ENCODE assay signal across 8 mouse cellular contexts in genomic region chr5:127616884-127617635, GRCm38 (mm10). TPM values are rescaled to one million over a fixed set of nuclear protein-coding genes. Genes with fewer than 3 reads are reported as not detected.
DNase-seq lines count a peak whose midpoint lies in the region; ATAC-seq and TF ChIP-seq lines count a peak whose summit lies in the region.

No protein-coding gene starts in this region.

- peak overlapping the region; percentile 99 for H3K4me2 ChIP-seq in hindbrain, embryonic 13.5 days

- peak overlapping the region; percentile 99 for H3K4me3 ChIP-seq in hindbrain, embryonic 13.5 days

- POLR2A ChIA-PET in Patski (lab: Charles Lee), result interaction anchor here (1.1 kb wide), 1 partner anchor 16 kb away, joined by 3 read pairs; the partner anchor contains the start of gene Slc15a4

- TF ChIP-seq CTCF in Patski (IDR thresholded peaks at IDR 0.05), result no peak

- in situ Hi-C loops in Patski (cut with MboI; ENCODE audit: low pct_unique_long_range_greater_than_20kb), result loop anchor here (25.0 kb wide), 1 partner anchor 1395 kb away; the partner anchor contains the start of genes Ran and Stx2

- peak overlapping the region; percentile 88 for H3K27ac ChIP-seq in hindbrain, embryonic 13.5 days

- no peaks in the 10 kb centered on the region for H3K27me3 ChIP-seq in Patski
- peaks cover 5% of the 10 kb centered on the region; the same call in 1 of the 2 replicates for H3K27me3 ChIP-seq in hindbrain, embryonic 13.5 days

- DNase-seq in Patski (ENCODE audit: low read depth, low spot score), result peak; percentile 74
- peak; percentile 99 for DNase-seq in cerebellum, postnatal 14 days
- DNase-seq in frontal cortex, postnatal 14 days (ENCODE audit: low spot score in 2 of 2), result peak; percentile 96 to 97
- DNase-seq in layer of hippocampus, postnatal 25 days (ENCODE audit: extremely low spot score in 1 of 2, low spot score in 1 of 2), result peak; percentile 96 to 98
- peak; percentile 98 for DNase-seq in lung, postnatal 25 days (ENCODE audit: low spot score)
- DNase-seq in retina, embryonic 14.5 days (ENCODE audit: low spot score), result peak; percentile 96
- DNase-seq in thymus, postnatal 4 days, result peak; percentile 96

- peak; percentile 95 for ATAC-seq in Patski
- peak; percentile 95 for ATAC-seq in hindbrain, embryonic 13.5 days (ENCODE audit: low FRiP score)

- H3K9me3 ChIP-seq in hindbrain, embryonic 13.5 days, result no peaks in the 10 kb centered on the region

- 0% methylated on average over 69 of the region's 91 CpGs for WGBS in hindbrain, embryonic 13.5 days

- H3K9ac ChIP-seq in hindbrain, embryonic 13.5 days, result peak overlapping the region; percentile 99

- no peaks in the 10 kb centered on the region for H3K36me3 ChIP-seq in hindbrain, embryonic 13.5 days

- CTCF ChIA-PET in Patski (lab: Charles Lee), result no interaction called here

- peaks cover 32% of the 10 kb centered on the region for H3K4me1 ChIP-seq in hindbrain, embryonic 13.5 days (replicated peaks)

RNA-seq across cellular contexts. Expression of gene Glt1d1, which starts 15.0 kb away (rescaled TPM):
- 0.31 TPM for polyA plus RNA-seq in Patski (2021)
- polyA plus RNA-seq in hindbrain, embryonic 13.5 days (2015; fragmentation: Nextera tagmentation; extraction: Ambion mirVana), result 0.77 and 1.5 TPM in 2 replicates
- 10 to 100 TPM; 21.3 to 23.0 TPM for total RNA-seq in layer of hippocampus, postnatal 25 days (2021)

RNA-seq across cellular contexts. Expression of gene Slc15a4, which starts 15.6 kb away (rescaled TPM):
- polyA plus RNA-seq in Patski (2021), result 31.1 TPM
- 25.9 and 26.4 TPM in 2 replicates for polyA plus RNA-seq in hindbrain, embryonic 13.5 days (2015; fragmentation: Nextera tagmentation; extraction: Ambion mirVana)
- total RNA-seq in layer of hippocampus, postnatal 25 days (2021), result 10 to 100 TPM; 23.7 to 27.2 TPM

Comparison
In these comparisons a context has a peak if more than half of its experiments do, and no peak if none do; other contexts are left out.
1. Peak in every context shown above with its lines: DNase-seq, ATAC-seq, H3K4me3 ChIP-seq and H3K27ac ChIP-seq.